Mouse (Mus musculus) adrenal gland, postnatal 4 days (tissue): Measurements from ENCODE around the gene Abcd2. TPM values are rescaled to one million over a fixed set of nuclear protein-coding genes. Genes with fewer than 3 reads are reported as not detected.

Experiments
- DNase-seq, 2 experiments: peaks; one replicate each; pipeline ENCODE4 v3.0.0; 2021 to 2022; ENCODE audit warnings: low spot score in 2 of 2, mixed read lengths in 2 of 2
- total RNA-seq, 2 experiments: library from RNA; stranded (reverse); gene quantifications; 2 replicates each; pipeline ENCODE4 v1.2.3; 2021

The Abcd2 gene
- total RNA-seq, 2 experiments from 2014 or later = 5.2 to 14.0 TPM

GRCm38 (mm10) chr15:91165021-91165420, 26.6 kb downstream of the Abcd2 start:
- DNase-seq = no peak

DNA sequence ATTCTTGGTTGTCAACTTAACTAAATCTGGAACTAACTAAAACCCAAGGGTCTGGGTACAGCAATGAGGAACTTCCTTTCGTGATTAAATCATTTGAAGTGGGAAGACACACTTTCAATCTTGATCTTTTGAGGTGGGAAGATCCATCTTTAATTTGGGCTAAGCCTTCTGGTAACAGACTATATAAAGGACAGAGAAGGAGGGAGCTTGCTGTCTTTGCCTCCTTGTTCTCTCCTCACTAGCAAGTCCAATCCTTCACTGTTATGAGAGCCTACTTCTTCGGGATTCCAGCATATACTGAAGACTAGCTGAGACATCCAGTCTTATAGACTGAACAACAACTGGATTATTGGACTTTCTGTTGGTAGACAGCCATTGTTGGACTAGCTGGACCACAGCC, 28.1 kb downstream of the Abcd2 start:
- no peak for DNase-seq

- no peak for DNase-seq
Observed at GRCm38 (mm10) chr15:91161153-91161552, 30.4 kb downstream of the Abcd2 start.

GRCm38 (mm10) chr15:91153311-91153710, 38.3 kb downstream of the Abcd2 start:
- no peak for DNase-seq

GRCm38 (mm10) chr15:91152592-91152991, 39.0 kb downstream of the Abcd2 start:
- DNase-seq = no peak

GRCm38 (mm10) chr15:91124584-91124983, 67.0 kb downstream of the Abcd2 start:
- no peak for DNase-seq

- no peak for DNase-seq
Observed at GRCm38 (mm10) chr15:91112555-91113209, 78.9 kb downstream of the Abcd2 start.

DNA sequence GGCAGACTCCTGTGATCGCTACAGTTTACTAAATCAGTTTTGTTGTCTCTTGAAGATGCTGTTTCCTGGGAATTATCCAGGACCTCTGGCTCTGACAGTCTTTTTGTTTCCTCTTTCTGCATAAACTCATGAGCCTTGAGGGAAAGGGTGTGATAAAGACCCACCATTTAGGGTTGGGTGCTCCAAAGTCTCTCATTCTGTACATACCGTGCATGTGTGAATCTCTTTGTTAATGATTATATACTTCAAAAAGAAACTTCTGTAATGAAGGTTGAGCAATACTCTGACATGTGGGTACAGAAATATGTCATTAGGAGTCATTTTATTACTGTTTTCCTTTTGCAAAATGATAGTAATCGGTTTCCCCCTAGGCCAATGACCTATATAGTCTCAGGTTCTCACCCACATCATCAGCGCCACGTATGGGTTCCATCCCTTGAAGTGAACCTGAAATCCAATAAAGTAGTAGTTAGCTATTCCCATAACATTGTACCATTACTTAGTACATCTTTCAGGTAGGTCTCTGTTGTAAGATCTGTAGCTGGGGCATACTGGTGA, 83.4 kb downstream of the Abcd2 start:
- DNase-seq = no peak

DNA sequence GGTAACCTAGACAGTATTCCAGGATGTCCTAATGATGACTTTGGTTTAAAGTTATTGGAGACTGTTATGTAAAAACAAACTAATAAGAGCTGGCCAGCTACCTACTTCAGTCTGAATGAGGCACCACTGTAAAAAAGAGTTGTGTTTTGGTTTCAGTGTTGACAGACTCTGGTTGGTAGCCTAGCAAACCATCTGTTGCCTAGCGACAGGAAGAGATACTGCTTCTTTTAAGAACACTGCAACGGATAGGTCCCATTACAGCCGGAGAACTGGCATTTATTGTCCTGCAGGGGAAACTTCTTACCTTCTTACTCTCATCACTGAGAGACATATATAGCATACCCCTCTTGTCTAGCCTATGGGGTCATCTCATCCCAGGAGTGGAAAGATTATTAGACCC, 86.7 kb downstream of the Abcd2 start:
- no peak for DNase-seq

DNA sequence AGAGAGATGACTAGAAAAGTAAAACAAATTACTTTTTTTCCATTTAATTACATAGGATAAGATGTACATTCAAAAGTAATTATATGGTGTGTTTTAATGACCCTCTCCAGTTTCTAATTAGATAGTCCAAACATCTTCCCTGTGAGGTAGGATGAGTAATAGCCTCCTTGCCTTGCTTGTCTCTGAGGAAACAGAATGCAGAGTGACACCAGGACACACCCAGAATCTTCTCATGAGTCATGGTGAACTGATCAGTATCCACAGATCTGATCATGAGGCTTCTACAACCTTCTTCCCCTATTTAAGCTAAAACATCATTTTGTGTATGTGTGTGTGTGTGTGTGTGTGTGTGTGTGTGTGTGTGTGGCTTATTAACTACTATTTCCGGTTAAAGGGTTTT, 87.3 kb downstream of the Abcd2 start:
- no peak for DNase-seq

DNA sequence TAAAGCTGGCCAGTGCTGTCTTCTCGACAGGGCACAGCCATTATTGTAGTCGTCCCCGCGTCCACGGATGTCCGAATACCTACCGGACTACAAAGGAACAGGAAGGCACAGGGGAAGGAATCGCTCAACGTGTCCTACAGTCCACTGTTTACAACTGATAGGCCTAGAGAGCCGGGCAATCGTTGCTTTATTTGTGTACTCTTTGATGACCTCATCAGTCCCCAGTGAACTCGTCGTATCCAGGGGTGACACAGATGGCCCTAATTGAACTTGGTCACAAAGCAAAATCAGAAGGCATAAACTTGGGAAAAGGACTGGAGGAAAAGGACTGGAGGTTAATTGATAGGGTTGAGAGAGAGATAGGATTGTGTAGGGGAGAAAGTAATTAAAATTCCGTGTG, 87.8 kb downstream of the Abcd2 start:
- DNase-seq = no peak

DNA sequence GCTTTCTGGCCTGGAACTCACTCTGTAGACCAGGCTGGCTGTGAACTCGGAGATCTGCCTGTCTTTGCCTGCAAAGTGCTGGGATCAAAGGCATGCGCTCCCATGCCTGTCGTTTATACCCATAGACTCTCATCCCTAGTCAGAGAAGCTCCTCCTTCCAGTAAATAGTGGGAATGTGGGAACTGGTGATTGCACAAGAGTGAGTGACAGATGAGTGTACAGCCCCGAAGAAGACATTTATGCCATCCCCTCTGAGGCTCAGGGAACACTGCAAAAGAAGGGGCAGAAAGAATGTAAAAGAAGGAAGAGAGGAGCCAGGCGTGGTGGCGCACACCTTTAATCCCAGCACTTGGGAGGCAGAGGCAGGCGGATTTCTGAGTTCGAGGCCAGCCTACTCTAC, 88.3 kb downstream of the Abcd2 start:
- DNase-seq = no peak

DNA sequence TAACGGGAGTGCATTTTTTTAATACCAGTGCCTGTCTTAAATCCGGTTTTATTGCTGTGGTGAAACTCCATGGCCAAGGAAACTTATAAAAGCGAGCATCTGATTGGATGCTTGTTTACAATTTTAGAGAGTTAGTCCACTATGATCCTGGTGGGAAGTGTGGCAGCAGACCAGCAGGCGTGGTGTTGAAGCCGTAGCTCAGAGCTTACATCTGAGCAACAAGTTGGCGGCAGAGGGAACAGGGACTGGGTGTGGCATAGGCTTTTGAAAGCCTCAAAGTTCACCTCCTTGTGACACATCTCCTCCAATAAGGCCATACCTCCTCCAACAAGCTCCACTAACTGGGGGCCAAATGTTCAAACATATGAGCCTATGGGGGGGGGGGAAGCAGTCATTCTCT, 95.0 kb downstream of the Abcd2 start:
- DNase-seq = no peak

Other genes starting within 250 kb of the Abcd2 start
- 10 to 100 TPM; 17.1 to 19.9 TPM for gene Kif21a, start 141.9 kb downstream of the Abcd2 start, total RNA-seq
- not detected for gene CN725425, start 7.7 kb upstream of the Abcd2 start, total RNA-seq